Mouse (Mus musculus): ENCODE measurements around the gene Olfr1291-ps1.

Gene Olfr1291-ps1

GRCm38 (mm10) chr2:111496880-111497279 is at the start of gene Olfr1291-ps1:
Gene Olfr1291-ps1 (plus strand): TSS chr2:111497180.
- DNase-seq (ENCODE audit: low spot score), result no peak

GRCm38 (mm10) chr2:111448842-111449241 is 48.1 kb upstream of the Olfr1291-ps1 start, which contains the start of gene Olfr1287:
Gene Olfr1287 (plus strand): TSS chr2:111449142.
- DNase-seq (ENCODE audit: low spot score), result no peak

GRCm38 (mm10) chr2:111473801-111474200 is 23.2 kb upstream of the Olfr1291-ps1 start, which contains the start of gene Olfr1288:
Gene Olfr1288 (plus strand): TSS chr2:111474101.
- DNase-seq (ENCODE audit: low spot score), result no peak

DNA sequence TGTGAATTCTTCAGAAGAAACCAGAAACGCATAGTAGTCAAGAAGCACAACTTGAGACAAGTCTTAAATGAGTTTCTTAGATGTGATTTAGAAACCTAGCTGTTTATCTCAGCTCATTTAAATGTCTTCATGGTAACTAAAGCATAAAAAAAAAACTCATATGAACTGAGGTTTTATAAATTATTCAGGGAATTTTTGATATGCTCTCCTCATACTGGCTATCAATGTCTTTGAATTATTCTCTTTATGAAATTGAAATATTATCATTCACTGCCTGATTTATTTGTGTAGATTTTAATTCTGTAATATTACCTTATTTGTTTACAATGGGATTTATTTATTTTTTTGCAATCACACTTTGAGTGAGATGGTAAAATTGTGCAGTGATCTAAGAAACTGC is 16.5 kb upstream of the Olfr1291-ps1 start, which contains the start of gene Olfr1289:
Olfr1289 (plus strand) TSS at position 301 of the 400 bp plus-strand sequence.
- DNase-seq (ENCODE audit: low spot score), result no peak

DNA sequence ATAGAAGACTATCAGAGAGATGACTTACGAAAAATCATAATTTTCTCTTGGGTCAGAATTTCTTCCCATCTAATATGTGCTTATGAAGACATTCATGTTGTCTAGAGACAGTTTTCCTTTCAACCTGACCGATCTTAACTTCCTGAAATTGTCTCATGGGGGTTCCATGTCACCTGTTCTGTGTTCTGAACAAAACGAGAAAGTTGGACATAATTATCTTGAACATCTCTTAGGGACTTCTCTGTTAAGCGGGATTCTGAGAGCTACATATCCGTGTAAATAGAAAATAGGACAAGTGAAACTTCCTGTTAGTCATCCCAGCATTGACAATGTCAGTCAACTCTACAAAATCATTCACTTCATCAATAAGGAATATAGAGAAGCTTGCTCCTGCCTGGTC is 3.3 kb upstream of the Olfr1291-ps1 start, which contains the start of gene Olfr1290:
Olfr1290 (minus strand) TSS at position 101 of the 400 bp plus-strand sequence.
- no peak for DNase-seq (ENCODE audit: low spot score)

DNA sequence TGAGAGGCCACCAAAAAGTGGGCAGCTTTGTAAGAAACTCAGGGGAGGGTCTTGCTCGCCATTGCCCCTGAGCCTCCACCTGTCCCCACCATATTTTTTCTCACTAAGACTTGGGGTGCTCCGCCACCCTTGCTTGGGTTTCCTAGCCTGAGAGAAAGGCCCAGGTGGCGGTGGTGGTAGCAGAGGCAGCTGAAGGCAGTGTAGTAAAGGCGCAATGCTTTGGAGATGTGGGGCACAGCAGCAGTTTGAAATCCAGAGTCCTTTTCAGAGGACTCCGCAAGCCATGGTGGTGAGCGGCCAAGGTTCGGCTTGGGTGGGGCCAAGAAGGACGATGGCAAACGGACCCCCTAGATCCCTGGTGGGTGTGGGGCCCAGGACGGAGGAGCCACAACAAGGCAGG is 20.5 kb downstream of the Olfr1291-ps1 start:
- no peak for DNase-seq (ENCODE audit: low spot score)

DNA sequence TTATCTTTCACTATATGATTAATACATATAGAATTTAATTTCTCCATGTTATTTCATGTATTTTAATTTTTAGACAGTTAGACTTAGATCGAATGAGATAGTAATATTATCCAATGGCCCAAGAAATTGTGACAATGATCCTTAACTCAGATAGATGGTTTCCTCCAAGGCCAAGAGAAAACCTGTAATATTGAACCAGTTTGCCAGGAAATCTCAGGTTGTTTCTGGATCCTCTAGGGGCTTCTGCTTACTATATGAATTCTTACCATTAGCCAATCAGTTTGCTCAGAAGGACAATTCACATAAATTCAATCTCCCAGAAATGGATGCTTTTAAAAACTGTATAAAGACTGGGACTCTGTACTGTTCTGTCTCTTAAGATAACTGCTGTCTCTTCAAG is 27.9 kb downstream of the Olfr1291-ps1 start, which contains the start of gene Olfr1293-ps:
Olfr1293-ps (plus strand) TSS at position 301 of the 400 bp plus-strand sequence.
- DNase-seq (ENCODE audit: low spot score), result no peak

DNA sequence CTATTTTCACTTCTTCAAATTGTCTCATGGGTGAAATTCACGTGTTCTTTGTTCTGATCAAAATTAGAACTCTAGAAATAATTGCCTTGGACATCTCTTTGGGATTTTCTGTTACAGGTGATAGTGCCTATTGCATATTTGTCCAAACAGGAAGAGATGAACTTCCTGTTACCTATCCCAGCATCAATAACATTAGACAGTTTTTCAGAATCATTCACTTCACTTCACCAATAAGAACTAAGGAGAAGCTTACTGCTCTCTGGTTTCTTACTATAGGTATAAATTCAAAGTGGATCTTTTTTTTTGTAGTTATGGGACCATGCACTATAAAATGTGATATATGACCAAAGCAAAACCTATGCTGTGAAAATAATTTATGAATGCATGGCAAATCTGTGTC is 43.2 kb downstream of the Olfr1291-ps1 start, which contains the start of gene Olfr1294:
Olfr1294 (minus strand) TSS at position 101 of the 400 bp plus-strand sequence.
- no peak for DNase-seq (ENCODE audit: low spot score)

Data from T-cell, adult 2 months (primary cell).